ENCODE assay signal across 21 mouse cellular contexts in the genomic region with DNA sequence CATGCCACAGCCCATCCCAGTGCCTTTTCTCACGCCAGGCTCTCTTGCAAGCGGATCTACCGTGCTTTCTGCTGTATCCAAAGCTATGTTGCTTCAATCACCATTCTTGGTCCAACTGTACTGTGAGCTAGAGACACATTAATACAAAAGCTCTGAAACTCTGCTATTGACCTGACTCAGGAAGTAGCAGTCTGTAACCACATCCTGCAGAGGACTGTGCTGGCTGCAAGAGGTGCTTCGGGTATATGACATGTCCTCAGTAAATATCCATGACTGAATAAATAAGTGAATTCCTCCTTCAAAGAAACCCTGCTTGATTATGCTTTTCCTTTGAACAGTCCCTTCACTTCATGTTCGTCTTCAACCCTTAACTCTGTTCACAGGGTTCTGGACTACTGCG. TPM values are rescaled to one million over a fixed set of nuclear protein-coding genes. Genes with fewer than 3 reads are reported as not detected.
DNase-seq lines count a peak whose midpoint lies in the region; ATAC-seq and TF ChIP-seq lines count a peak whose summit lies in the region.
"Had no signal": no experiment of that assay in that cellular context is flagged by ENCODE, and none has a peak within 500 bp of the region (broad histone marks: within the 10 kb centered on the region; RNA-seq: fewer than 3 reads in every experiment).

No protein-coding gene starts in this region.

- H3K27ac ChIP-seq in spleen, adult 2 months (ENCODE audit: insufficient read depth, low read length) = peak overlapping the region; percentile 78
- H3K27ac ChIP-seq in kidney, adult 2 months (ENCODE audit: insufficient read depth, low read depth, low read length) = no peak overlapping the region
- H3K27ac ChIP-seq: embryonic facial prominence, embryonic 10.5 days; forebrain, embryonic 13.5 days; hindbrain, postnatal 0 days; liver, embryonic 12.5 days; midbrain, embryonic 12.5 days had no signal

- peak; percentile 90 to 99 for ATAC-seq in hematopoietic stem cell, adult 5-6 weeks (replicated peaks in 1 of 2; ENCODE audit: insufficient read depth in 1 of 2, low FRiP score in 2 of 2, low TSS enrichment in 1 of 2, low read depth in 1 of 2, poor library complexity in 2 of 2, severe bottlenecking in 2 of 2)
- peak; percentile 87 for ATAC-seq in neutrophil, adult 5-6 weeks (ENCODE audit: extremely low read depth, insufficient number of reproducible peaks, low FRiP score, poor library complexity, severe bottlenecking)
- ATAC-seq: forebrain, embryonic 13.5 days; hindbrain, postnatal 0 days; liver, embryonic 12.5 days had no signal

- no peak for TF ChIP-seq POLR2A in spleen, adult 2 months (IDR thresholded peaks at IDR 0.05; ENCODE audit: low read depth, low read length)
- no peak for TF ChIP-seq POLR2A in kidney, adult 2 months (IDR thresholded peaks at IDR 0.05; ENCODE audit: low read depth, low read length)

- intact Hi-C loops in heart, postnatal 36 days (cut with DNase I) = no loop called here

- no peaks in the 10 kb centered on the region for H3K27me3 ChIP-seq in spleen, adult 2 months (ENCODE audit: control insufficient read depth, insufficient read depth, low read length)
- H3K27me3 ChIP-seq in kidney, adult 2 months (replicated peaks; ENCODE audit: control insufficient read depth, insufficient read depth, low read length) = no peaks in the 10 kb centered on the region
- H3K27me3 ChIP-seq: forebrain, embryonic 13.5 days; heart, embryonic 12.5 days; liver, embryonic 12.5 days; midbrain, embryonic 12.5 days had no signal

- H3K4me3 ChIP-seq in spleen, adult 2 months (ENCODE audit: extremely low read depth, insufficient read depth, insufficient read length) = no peak overlapping the region
- H3K4me3 ChIP-seq in kidney, adult 2 months (ENCODE audit: insufficient read depth, low read depth, low read length) = no peak overlapping the region
- H3K4me3 ChIP-seq: embryonic facial prominence, embryonic 10.5 days; forebrain, embryonic 13.5 days; heart, embryonic 12.5 days; liver, embryonic 12.5 days; midbrain, embryonic 12.5 days had no signal

- TF ChIP-seq CTCF in spleen, adult 2 months (IDR thresholded peaks at IDR 0.05; ENCODE audit: extremely low read depth, insufficient read depth, insufficient read length, insufficient replicate concordance) = no peak
- TF ChIP-seq CTCF in kidney, adult 2 months (conservative IDR thresholded peaks at IDR 0.05; ENCODE audit: insufficient read depth, insufficient read length, low read depth, low read length) = no peak

- peak in 1 of 2 experiments; percentile 20 for DNase-seq in spleen, adult 2 months (ENCODE audit: low read depth in 1 of 2, low spot score in 2 of 2)
- DNase-seq in spleen, postnatal 10 days (ENCODE audit: low spot score in 2 of 2) = no peak
- peak; percentile 46 for DNase-seq in thymus, postnatal 4 days
- DNase-seq in adrenal gland, adult (ENCODE audit: inconsistent age in 2 of 2, low spot score in 1 of 2) = no peak
- DNase-seq in heart, postnatal 36 days = no peak
- no peak for DNase-seq in kidney, adult 2 months
- DNase-seq: adrenal gland, adult 2 months; cerebellum, postnatal 25 days; kidney, adult 8-10 months; kidney, postnatal 4 days; lung, postnatal 14 days had no signal

- 24% methylated on average over 6 of the region's 6 CpGs for WGBS in spleen, adult 2 months
- 70% methylated on average over 6 of the region's 6 CpGs for WGBS in kidney, adult 2 months

- H3K4me1 ChIP-seq in spleen, adult 2 months (ENCODE audit: control insufficient read depth, insufficient read depth, insufficient read length) = peaks cover 7% of the 10 kb centered on the region
- H3K4me1 ChIP-seq in kidney, adult 2 months (ENCODE audit: control insufficient read depth, insufficient read depth, low read length) = no peaks in the 10 kb centered on the region
- H3K4me1 ChIP-seq: heart, embryonic 12.5 days; liver, embryonic 12.5 days had no signal

- no peaks in the 10 kb centered on the region for H3K36me3 ChIP-seq in spleen, adult 2 months (ENCODE audit: control insufficient read depth, insufficient read depth, low read length)
- no peaks in the 10 kb centered on the region for H3K36me3 ChIP-seq in kidney, adult 2 months (ENCODE audit: control insufficient read depth, insufficient read depth, low read length)
- H3K36me3 ChIP-seq: embryonic facial prominence, embryonic 10.5 days; G1E; heart, embryonic 12.5 days; liver, embryonic 12.5 days; midbrain, embryonic 12.5 days had no signal

RNA-seq across cellular contexts. Expression of a gene that starts 23.7 kb away (rescaled TPM):
- polyA plus RNA-seq in spleen, adult 2 months (2012; rRNA removed) = 0.21 and 0.82 TPM in 2 replicates
- 0.35 and 1.1 TPM in 2 replicates for total RNA-seq in hematopoietic stem cell, adult 5-6 weeks (2017)
- total RNA-seq in neutrophil, adult 5-6 weeks (2017) = 0.37 and 3.5 TPM in 2 replicates
- total RNA-seq in heart, postnatal 36 days (2021) = 1 to 10 TPM; 2.0 to 3.9 TPM
- polyA plus RNA-seq in kidney, adult 2 months (2012; rRNA removed) = 0.05 and 0.06 TPM in 2 replicates
- polyA plus RNA-seq: C2C12, G1E had no signal
